Mouse (Mus musculus) heart, postnatal 10 days (tissue): ENCODE results near the gene Magea10. TPM values are rescaled to one million over a fixed set of nuclear protein-coding genes. Genes with fewer than 3 reads are reported as not detected.

Experiments used
- DNase-seq, 2 experiments: peaks; one replicate each; pipeline ENCODE4 v3.0.0; 2021
- intact Hi-C: fragments of 180-260 bp; cut with DNase I; formaldehyde crosslinking; loops from one replicate; pipeline ENCODE4 v1.15.1; 2025
- total RNA-seq, 2 experiments: library from RNA; stranded (reverse); gene quantifications; 2 replicates each; pipeline ENCODE4 v1.2.3; 2021

Gene Magea10
- not detected for total RNA-seq

- intact Hi-C loops, result no loop called here
- DNase-seq, result no peak
Measured at GRCm38 (mm10) chrX:72386758-72387157, at the start of gene Magea10. Gene Magea10, minus strand, starts transcription at chrX:72386858.

GRCm38 (mm10) chrX:72381972-72382371 lies 4.7 kb downstream of the Magea10 start:
- no peak for DNase-seq
- intact Hi-C loops, result no loop called here

Other genes starting within 250 kb of the Magea10 start
- not detected for gene Magea4, start 164.8 kb downstream of the Magea10 start, total RNA-seq
- gene Gabre, start 112.1 kb downstream of the Magea10 start, total RNA-seq, result 1 to 10 TPM in 1 of 2 experiments, under 1 TPM in 1; 0.72 to 1.2 TPM